Comparison of ENCODE assay signal across 13 mouse cellular contexts in genomic region chr5:149235002-149235401, GRCm38 (mm10). TPM values are rescaled to one million over a fixed set of nuclear protein-coding genes. Genes with fewer than 3 reads are reported as not detected.
DNase-seq lines count a peak whose midpoint lies in the region; ATAC-seq and TF ChIP-seq lines count a peak whose summit lies in the region.
"Had no signal": no experiment of that assay in that cellular context is flagged by ENCODE, and none has a peak within 500 bp of the region (broad histone marks: within the 10 kb centered on the region; RNA-seq: fewer than 3 reads in every experiment).

No protein-coding gene starts in this region.

- TF ChIP-seq POLR2A in spleen, adult 2 months (IDR thresholded peaks at IDR 0.05; ENCODE audit: low read depth, low read length), result no peak

- DNase-seq in spleen, adult 2 months (ENCODE audit: low read depth in 1 of 2, low spot score in 2 of 2), result peak in 1 of 2 experiments; percentile 48
- no peak for DNase-seq in spleen, postnatal 14 days (ENCODE audit: low spot score in 2 of 2)
- peak; percentile 35 for DNase-seq in brain, adult 2 months (ENCODE audit: low read depth, low spot score)
- peak; percentile 56 for DNase-seq in thymus, postnatal 4 days
- DNase-seq in hindbrain, embryonic 11.5 days (ENCODE audit: low spot score), result no peak
- DNase-seq in hindbrain, postnatal 0 days (ENCODE audit: low spot score), result no peak
- DNase-seq: gastrocnemius, postnatal 10 days; kidney, adult 8-10 months; right cerebral cortex, postnatal 4 days had no signal

- TF ChIP-seq CTCF in spleen, adult 2 months (IDR thresholded peaks at IDR 0.05; ENCODE audit: extremely low read depth, insufficient read depth, insufficient read length, insufficient replicate concordance), result no peak
- no peak for TF ChIP-seq CTCF in hindbrain, postnatal 0 days (IDR thresholded peaks at IDR 0.05; ENCODE audit: low read depth)

- H3K4me2 ChIP-seq in hindbrain, embryonic 11.5 days (replicated peaks; ENCODE audit: low read depth, low read length), result no peak overlapping the region
- H3K4me2 ChIP-seq in hindbrain, postnatal 0 days (ENCODE audit: low read depth, low read length), result no peak overlapping the region
- H3K4me2 ChIP-seq: limb, embryonic 13.5 days; midbrain, embryonic 12.5 days; neural tube, embryonic 15.5 days had no signal

- no peaks in the 10 kb centered on the region for H3K36me3 ChIP-seq in spleen, adult 2 months (ENCODE audit: control insufficient read depth, insufficient read depth, low read length)
- H3K36me3 ChIP-seq in megakaryocyte, embryonic 14.5 days (replicated peaks; ENCODE audit: low read length), result peaks cover 46% of the 10 kb centered on the region
- H3K36me3 ChIP-seq in hindbrain, embryonic 11.5 days (ENCODE audit: control insufficient read depth, insufficient read depth, low read length), result no peaks in the 10 kb centered on the region
- no peaks in the 10 kb centered on the region for H3K36me3 ChIP-seq in hindbrain, postnatal 0 days (ENCODE audit: insufficient read depth, low read length)
- H3K36me3 ChIP-seq: limb, embryonic 13.5 days; midbrain, embryonic 12.5 days; neural tube, embryonic 15.5 days had no signal

- no peaks in the 10 kb centered on the region for H3K27me3 ChIP-seq in spleen, adult 2 months (ENCODE audit: control insufficient read depth, insufficient read depth, low read length)
- no peaks in the 10 kb centered on the region for H3K27me3 ChIP-seq in megakaryocyte, embryonic 14.5 days (replicated peaks)
- no peaks in the 10 kb centered on the region for H3K27me3 ChIP-seq in hindbrain, embryonic 11.5 days (ENCODE audit: control insufficient read depth, insufficient read depth, low read length)
- no peaks in the 10 kb centered on the region for H3K27me3 ChIP-seq in hindbrain, postnatal 0 days (ENCODE audit: insufficient read depth, low read length)
- H3K27me3 ChIP-seq: limb, embryonic 13.5 days; midbrain, embryonic 12.5 days; neural tube, embryonic 15.5 days had no signal

- peaks cover 24% of the 10 kb centered on the region for H3K9me3 ChIP-seq in megakaryocyte, embryonic 14.5 days
- H3K9me3 ChIP-seq in hindbrain, embryonic 11.5 days (ENCODE audit: control insufficient read depth, low read length), result no peaks in the 10 kb centered on the region
- H3K9me3 ChIP-seq in hindbrain, postnatal 0 days (ENCODE audit: low read length), result no peaks in the 10 kb centered on the region
- H3K9me3 ChIP-seq: midbrain, embryonic 12.5 days; neural tube, embryonic 15.5 days had no signal

- H3K27ac ChIP-seq in spleen, adult 2 months (ENCODE audit: insufficient read depth, low read length), result peak overlapping the region; percentile 4; the same call in 1 of the 2 replicates
- no peak overlapping the region for H3K27ac ChIP-seq in hindbrain, embryonic 11.5 days (ENCODE audit: low read depth, low read length)
- H3K27ac ChIP-seq in hindbrain, postnatal 0 days, result no peak overlapping the region
- H3K27ac ChIP-seq: limb, embryonic 13.5 days; midbrain, embryonic 12.5 days; neural tube, embryonic 15.5 days had no signal

- no peak overlapping the region for H3K9ac ChIP-seq in hindbrain, embryonic 11.5 days (ENCODE audit: low read depth, low read length)
- no peak overlapping the region for H3K9ac ChIP-seq in hindbrain, postnatal 0 days (replicated peaks; ENCODE audit: low read length)
- H3K9ac ChIP-seq: limb, embryonic 13.5 days; midbrain, embryonic 12.5 days; neural tube, embryonic 15.5 days had no signal

- H3K4me3 ChIP-seq in spleen, adult 2 months (ENCODE audit: extremely low read depth, insufficient read depth, insufficient read length), result no peak overlapping the region
- peak overlapping the region; percentile 47 for H3K4me3 ChIP-seq in megakaryocyte, embryonic 14.5 days (replicated peaks)
- no peak overlapping the region for H3K4me3 ChIP-seq in hindbrain, embryonic 11.5 days (ENCODE audit: low read depth, low read length)
- H3K4me3 ChIP-seq in hindbrain, postnatal 0 days (ENCODE audit: low read length), result no peak overlapping the region
- H3K4me3 ChIP-seq: limb, embryonic 13.5 days; midbrain, embryonic 12.5 days; neural tube, embryonic 15.5 days had no signal

- 14% methylated on average over 7 of the region's 7 CpGs for WGBS in spleen, adult 2 months
- 88% methylated on average over 7 of the region's 7 CpGs for WGBS in hindbrain, embryonic 11.5 days
- WGBS in hindbrain, postnatal 0 days, result 79% methylated on average over 7 of the region's 7 CpGs

- ATAC-seq in hindbrain, embryonic 11.5 days (ENCODE audit: low FRiP score), result no peak
- ATAC-seq in hindbrain, postnatal 0 days, result no peak

- H3K4me1 ChIP-seq in spleen, adult 2 months (ENCODE audit: control insufficient read depth, insufficient read depth, insufficient read length), result peaks cover 5% of the 10 kb centered on the region; the same call in 1 of the 2 replicates
- peaks cover 41% of the 10 kb centered on the region for H3K4me1 ChIP-seq in megakaryocyte, embryonic 14.5 days
- H3K4me1 ChIP-seq in hindbrain, embryonic 11.5 days (replicated peaks; ENCODE audit: control insufficient read depth, insufficient read depth, low read length), result no peaks in the 10 kb centered on the region
- H3K4me1 ChIP-seq in hindbrain, postnatal 0 days (ENCODE audit: insufficient read depth, low read length), result no peaks in the 10 kb centered on the region
- H3K4me1 ChIP-seq: midbrain, embryonic 12.5 days had no signal

RNA-seq across cellular contexts. Expression of gene Alox5ap, which starts 29.6 kb away (rescaled TPM):
- 62.6 and 67.4 TPM in 2 replicates for polyA plus RNA-seq in spleen, adult 2 months (2012; rRNA removed)
- polyA plus RNA-seq in megakaryocyte, embryonic 14.5 days (2012; ENCODE audit: insufficient read depth, low replicate concordance), result 15.7 and 31.2 TPM in 2 replicates
- 5.6 and 6.9 TPM in 2 replicates for polyA plus RNA-seq in hindbrain, embryonic 11.5 days (2014; fragmentation: Nextera tagmentation; extraction: Ambion mirVana)
- 5.7 and 6.6 TPM in 2 replicates for total RNA-seq in hindbrain, postnatal 0 days (2014; rRNA removed)
- 10.7 and 14.4 TPM in 2 replicates for polyA plus RNA-seq in hindbrain, postnatal 0 days (2015; fragmentation: Nextera tagmentation; extraction: Ambion mirVana)

RNA-seq across cellular contexts. Expression of gene Hmgb1, which starts 50.7 kb away (rescaled TPM):
- 18.9 and 21.6 TPM in 2 replicates for polyA plus RNA-seq in spleen, adult 2 months (2012; rRNA removed)
- polyA plus RNA-seq in megakaryocyte, embryonic 14.5 days (2012; ENCODE audit: insufficient read depth, low replicate concordance), result 21.8 and 484 TPM in 2 replicates
- polyA plus RNA-seq in hindbrain, embryonic 11.5 days (2014; fragmentation: Nextera tagmentation; extraction: Ambion mirVana), result 1,633 and 1,649 TPM in 2 replicates
- total RNA-seq in hindbrain, postnatal 0 days (2014; rRNA removed), result 128 and 150 TPM in 2 replicates
- 757 and 786 TPM in 2 replicates for polyA plus RNA-seq in hindbrain, postnatal 0 days (2015; fragmentation: Nextera tagmentation; extraction: Ambion mirVana)

RNA-seq across cellular contexts. Expression of gene Uspl1, which starts 50.9 kb away (rescaled TPM):
- polyA plus RNA-seq in spleen, adult 2 months (2012; rRNA removed), result 7.8 and 8.5 TPM in 2 replicates
- polyA plus RNA-seq in megakaryocyte, embryonic 14.5 days (2012; ENCODE audit: insufficient read depth, low replicate concordance), result 0.91 TPM in 1 of 2 replicates, not detected in the other
- 73.7 and 79.9 TPM in 2 replicates for polyA plus RNA-seq in hindbrain, embryonic 11.5 days (2014; fragmentation: Nextera tagmentation; extraction: Ambion mirVana)
- total RNA-seq in hindbrain, postnatal 0 days (2014; rRNA removed), result 37.2 and 43.4 TPM in 2 replicates
- polyA plus RNA-seq in hindbrain, postnatal 0 days (2015; fragmentation: Nextera tagmentation; extraction: Ambion mirVana), result 42.8 and 44.7 TPM in 2 replicates

Comparison
In these comparisons a context has a peak if more than half of its experiments do, and no peak if none do; other contexts are left out.
1. DNase-seq: peak in brain, adult 2 months (single experiment) and thymus, postnatal 4 days (single experiment); none in spleen, postnatal 14 days (0 of 2), hindbrain, embryonic 11.5 days (single experiment) and hindbrain, postnatal 0 days (single experiment).